Mouse (Mus musculus): ENCODE results near the gene Celsr1. TPM values are rescaled to one million over a fixed set of nuclear protein-coding genes. Genes with fewer than 3 reads are reported as not detected.

Celsr1 gene
- polyA plus RNA-seq, 1 experiment = not detected

DNA sequence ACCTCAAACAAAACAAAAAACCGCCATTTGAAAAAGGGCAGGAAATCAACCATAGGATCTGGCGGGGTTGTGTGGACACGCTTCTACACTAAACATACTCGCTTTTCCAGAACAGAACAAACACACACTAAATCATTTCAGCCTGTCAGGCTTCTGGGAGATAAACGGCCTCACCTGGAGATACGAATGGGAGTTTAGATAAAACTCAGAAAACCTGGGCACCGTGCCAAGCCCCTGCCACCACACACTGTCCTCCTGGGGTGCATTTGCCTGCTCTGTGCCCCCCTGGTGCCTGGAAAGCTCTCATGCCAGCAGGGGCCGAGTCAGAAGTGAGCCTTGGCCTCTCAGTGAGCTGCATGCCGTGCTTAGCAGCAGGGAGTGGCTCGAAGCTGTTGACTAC is 123.6 kb downstream of the Celsr1 start:
- peaks cover 13% of the 10 kb centered on the region for H3K4me1 ChIP-seq (ENCODE audit: control insufficient read depth, insufficient read depth, low read length)
- H3K27ac ChIP-seq (ENCODE audit: insufficient read depth, low read depth, low read length) = no peak overlapping the region
- WGBS = 48% methylated on average over 10 of the region's 10 CpGs
- no peak overlapping the region for H3K4me3 ChIP-seq (ENCODE audit: insufficient read depth, low read depth, low read length)
- TF ChIP-seq CTCF (IDR thresholded peaks at IDR 0.05; ENCODE audit: insufficient read depth, low read depth, low read length) = no peak
- TF ChIP-seq POLR2A (IDR thresholded peaks at IDR 0.05; ENCODE audit: insufficient read depth, low read depth, low read length) = no peak

DNA sequence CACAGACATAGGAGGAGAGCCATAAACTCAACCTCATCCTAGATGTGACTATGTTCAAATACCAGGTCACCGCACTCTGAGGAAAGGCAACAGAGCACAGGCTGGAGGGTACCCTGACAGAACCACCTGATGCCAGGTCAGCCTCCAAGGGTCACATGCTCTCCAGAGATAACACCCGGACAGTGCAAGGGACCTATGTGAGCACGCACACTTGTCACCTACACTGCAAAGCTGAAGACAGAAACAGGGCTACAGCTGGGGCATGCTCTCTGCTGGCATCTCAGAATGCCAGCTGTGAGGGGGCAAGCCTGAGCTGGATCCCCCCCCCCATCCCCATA is 124.1 kb downstream of the Celsr1 start:
- Histone ChIP-seq H3K27ac (ENCODE audit: insufficient read depth, low read depth, low read length) (no peak overlapping the region), H3K4me3 (ENCODE audit: insufficient read depth, low read depth, low read length) (no peak overlapping the region), H3K4me1 (ENCODE audit: control insufficient read depth, insufficient read depth, low read length) (peaks cover 17% of the 10 kb centered on the region)
- WGBS = 69% methylated on average over 3 of the region's 3 CpGs
- TF ChIP-seq POLR2A (IDR thresholded peaks at IDR 0.05; ENCODE audit: insufficient read depth, low read depth, low read length) (no peak), CTCF (IDR thresholded peaks at IDR 0.05; ENCODE audit: insufficient read depth, low read depth, low read length) (no peak)

DNA sequence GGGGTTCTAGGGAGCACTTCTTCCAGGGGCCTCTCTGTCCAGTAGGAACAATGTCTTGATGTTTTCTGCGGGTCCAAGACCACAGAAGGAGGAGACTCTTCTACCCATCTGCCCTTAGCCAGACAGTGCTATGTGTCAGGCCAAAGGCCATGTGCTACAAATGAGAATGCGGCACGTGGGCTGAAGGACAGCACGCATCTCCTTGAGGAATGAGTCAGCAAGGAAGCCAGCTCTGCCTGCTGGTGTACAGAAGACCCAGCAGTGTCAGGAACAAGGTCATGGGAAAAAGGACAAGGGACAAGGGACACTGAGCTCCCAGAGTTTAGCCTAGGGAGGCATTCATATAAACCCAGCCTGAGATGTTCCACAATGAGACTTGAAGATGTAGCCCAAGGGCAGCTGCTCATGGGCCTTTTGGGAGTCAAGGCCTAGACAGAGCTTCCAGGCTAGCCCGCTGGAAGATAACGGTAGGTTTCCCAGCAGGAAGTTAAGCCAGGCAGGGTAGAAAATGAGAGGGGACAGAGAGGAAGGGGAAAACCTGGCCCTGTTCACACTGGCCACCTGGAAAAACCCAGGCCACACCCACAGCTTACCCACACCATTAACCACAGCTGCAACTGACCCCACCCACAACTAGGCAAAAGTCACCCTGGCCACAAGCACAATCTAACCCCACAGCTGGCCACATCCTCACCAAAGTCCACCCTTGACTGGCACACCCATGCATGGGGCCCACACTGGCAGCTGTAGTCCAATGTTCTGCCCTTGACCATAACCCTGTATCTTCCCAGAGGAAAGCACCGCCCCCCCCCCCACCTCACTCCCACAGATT is 124.7 kb downstream of the Celsr1 start:
- TF ChIP-seq CTCF (IDR thresholded peaks at IDR 0.05; ENCODE audit: insufficient read depth, low read depth, low read length) = no peak
- no peak for TF ChIP-seq POLR2A (IDR thresholded peaks at IDR 0.05; ENCODE audit: insufficient read depth, low read depth, low read length)
- Histone ChIP-seq H3K27ac (ENCODE audit: insufficient read depth, low read depth, low read length) (no peak overlapping the region), H3K4me1 (ENCODE audit: control insufficient read depth, insufficient read depth, low read length) (peaks cover 19% of the 10 kb centered on the region), H3K4me3 (ENCODE audit: insufficient read depth, low read depth, low read length) (no peak overlapping the region)
- 86% methylated on average over 7 of the region's 7 CpGs for WGBS

DNA sequence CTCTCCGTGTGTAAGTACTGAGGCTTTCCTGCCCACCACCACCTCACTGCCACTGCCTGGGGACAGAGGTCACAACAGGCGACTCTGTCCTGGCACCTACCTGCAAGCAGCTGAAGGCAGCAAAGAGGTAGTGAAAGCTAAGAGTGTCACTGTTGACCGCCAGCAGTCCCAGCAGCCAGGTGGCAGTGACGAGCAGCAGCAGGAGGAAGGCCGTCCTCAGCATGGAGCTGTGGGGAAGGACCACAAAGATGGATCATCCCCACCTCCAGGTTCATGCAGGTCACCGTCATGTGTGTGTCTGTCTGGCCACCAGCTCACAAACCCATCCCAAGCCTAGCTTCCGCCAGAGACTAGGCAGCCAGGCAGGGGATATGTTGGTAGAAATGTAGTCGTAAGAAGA is 129.8 kb downstream of the Celsr1 start:
- WGBS = 84% methylated on average over 8 of the region's 8 CpGs
- peaks cover 11% of the 10 kb centered on the region; the same call in 1 of the 2 replicates for H3K4me1 ChIP-seq (ENCODE audit: control insufficient read depth, insufficient read depth, low read length)
- TF ChIP-seq POLR2A (IDR thresholded peaks at IDR 0.05; ENCODE audit: insufficient read depth, low read depth, low read length) = no peak
- peak; percentile 22; the same call in 1 of the 2 replicates for TF ChIP-seq CTCF (IDR thresholded peaks at IDR 0.05; ENCODE audit: insufficient read depth, low read depth, low read length)
- no peak overlapping the region for H3K4me3 ChIP-seq (ENCODE audit: insufficient read depth, low read depth, low read length)
- H3K27ac ChIP-seq (ENCODE audit: insufficient read depth, low read depth, low read length) = no peak overlapping the region

DNA sequence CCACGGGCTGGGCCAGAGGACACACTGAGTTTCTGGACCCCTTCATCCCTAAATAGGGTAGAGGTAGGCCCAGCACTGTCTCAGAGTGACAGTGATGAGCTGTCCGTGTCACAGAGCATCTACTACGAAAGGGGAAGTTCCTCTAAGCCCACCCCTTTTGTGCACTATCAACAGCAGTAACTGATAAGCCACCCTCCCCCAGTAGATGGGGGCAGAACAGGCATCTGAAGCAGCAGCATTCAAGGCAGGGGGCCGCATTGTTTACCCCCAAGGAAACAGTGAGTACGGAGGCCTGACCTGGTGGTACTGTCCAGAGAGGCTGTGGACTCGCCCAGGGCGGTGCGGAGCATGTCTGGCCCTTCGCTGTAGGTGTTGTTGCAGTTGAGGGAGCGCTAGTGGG is 131.1 kb downstream of the Celsr1 start:
- 94% methylated on average over 10 of the region's 10 CpGs for WGBS
- Histone ChIP-seq H3K4me1 (ENCODE audit: control insufficient read depth, insufficient read depth, low read length) (peaks cover 12% of the 10 kb centered on the region; the same call in 1 of the 2 replicates), H3K27ac (ENCODE audit: insufficient read depth, low read depth, low read length) (no peak overlapping the region), H3K4me3 (ENCODE audit: insufficient read depth, low read depth, low read length) (no peak overlapping the region)
- no peak for TF ChIP-seq CTCF (IDR thresholded peaks at IDR 0.05; ENCODE audit: insufficient read depth, low read depth, low read length)

DNA sequence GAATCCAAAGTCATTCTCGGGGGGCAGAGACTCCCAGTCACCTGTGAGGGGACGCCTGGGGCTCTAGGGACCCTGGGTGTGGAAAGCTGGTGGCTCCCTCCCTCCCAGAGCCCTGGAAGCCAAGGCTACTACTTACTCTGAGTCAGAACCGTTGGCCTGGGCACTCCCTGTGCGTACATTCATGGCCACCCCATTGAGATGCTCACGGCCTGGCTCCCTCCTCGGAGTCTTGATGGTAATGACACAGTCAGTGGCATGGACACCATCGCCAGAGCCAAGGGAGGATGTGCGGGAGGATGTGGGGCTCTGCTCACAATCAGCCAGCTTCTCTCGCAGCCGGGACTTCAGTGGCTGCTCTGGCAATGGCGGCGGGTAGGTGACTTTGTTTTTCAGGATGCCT is 132.8 kb downstream of the Celsr1 start:
- TF ChIP-seq CTCF (IDR thresholded peaks at IDR 0.05; ENCODE audit: insufficient read depth, low read depth, low read length) = no peak
- no peak for TF ChIP-seq POLR2A (IDR thresholded peaks at IDR 0.05; ENCODE audit: insufficient read depth, low read depth, low read length)
- 77% methylated on average over 12 of the region's 12 CpGs for WGBS
- H3K4me3 ChIP-seq (ENCODE audit: insufficient read depth, low read depth, low read length) = no peak overlapping the region
- no peak overlapping the region for H3K27ac ChIP-seq (ENCODE audit: insufficient read depth, low read depth, low read length)
- peaks cover 22% of the 10 kb centered on the region; the same call in 1 of the 2 replicates for H3K4me1 ChIP-seq (ENCODE audit: control insufficient read depth, insufficient read depth, low read length)

DNA sequence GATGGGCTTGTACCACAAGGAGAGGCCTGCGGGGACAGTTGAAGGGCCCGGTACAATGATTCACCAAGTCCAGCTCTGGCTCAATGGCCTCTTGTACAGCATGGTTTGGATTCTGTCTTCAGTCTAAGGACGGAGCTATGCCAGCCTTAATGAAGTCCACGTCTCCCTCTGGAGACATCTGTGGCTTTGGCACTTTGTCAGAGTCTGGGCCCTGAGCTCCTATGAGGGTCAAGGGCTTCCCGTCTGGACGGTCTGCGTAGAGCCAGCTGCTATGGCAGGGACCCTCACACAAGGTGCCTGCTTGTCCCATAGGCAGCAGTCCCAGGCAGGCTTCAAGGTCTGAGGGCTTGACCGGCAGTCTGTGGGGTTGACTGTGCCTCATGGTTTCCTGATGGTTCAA is 133.3 kb downstream of the Celsr1 start:
- no peak overlapping the region for H3K27ac ChIP-seq (ENCODE audit: insufficient read depth, low read depth, low read length)
- no peak for TF ChIP-seq CTCF (IDR thresholded peaks at IDR 0.05; ENCODE audit: insufficient read depth, low read depth, low read length)
- no peak for TF ChIP-seq POLR2A (IDR thresholded peaks at IDR 0.05; ENCODE audit: insufficient read depth, low read depth, low read length)
- 72% methylated on average over 8 of the region's 8 CpGs for WGBS
- H3K4me3 ChIP-seq (ENCODE audit: insufficient read depth, low read depth, low read length) = no peak overlapping the region
- H3K4me1 ChIP-seq (ENCODE audit: control insufficient read depth, insufficient read depth, low read length) = peaks cover 19% of the 10 kb centered on the region; the same call in 1 of the 2 replicates

DNA sequence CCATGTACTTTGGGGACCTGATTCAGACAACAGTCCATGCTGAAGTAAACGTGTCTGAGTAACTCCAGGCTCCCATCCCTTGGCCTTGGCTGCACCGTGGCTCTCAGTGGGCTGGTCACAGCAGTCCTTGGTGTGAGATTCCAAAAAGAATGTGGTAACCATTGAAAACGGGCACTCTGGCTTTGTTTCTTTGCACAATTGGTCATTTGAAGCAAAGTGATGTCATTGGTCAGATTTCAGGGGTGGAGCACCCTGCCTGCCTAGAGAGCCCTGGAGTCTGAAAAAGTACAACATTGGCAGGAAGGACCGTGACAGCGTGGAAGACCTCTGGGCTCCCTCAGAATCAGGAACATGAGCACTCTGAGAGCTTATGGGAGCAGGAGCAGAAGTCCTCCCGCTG is 134.2 kb downstream of the Celsr1 start:
- Histone ChIP-seq H3K4me3 (ENCODE audit: insufficient read depth, low read depth, low read length) (no peak overlapping the region), H3K27ac (ENCODE audit: insufficient read depth, low read depth, low read length) (no peak overlapping the region), H3K4me1 (ENCODE audit: control insufficient read depth, insufficient read depth, low read length) (peaks cover 14% of the 10 kb centered on the region; the same call in 1 of the 2 replicates)
- TF ChIP-seq CTCF (IDR thresholded peaks at IDR 0.05; ENCODE audit: insufficient read depth, low read depth, low read length) (no peak), POLR2A (IDR thresholded peaks at IDR 0.05; ENCODE audit: insufficient read depth, low read depth, low read length) (no peak)
- WGBS = 42% methylated on average over 6 of the region's 6 CpGs

DNA sequence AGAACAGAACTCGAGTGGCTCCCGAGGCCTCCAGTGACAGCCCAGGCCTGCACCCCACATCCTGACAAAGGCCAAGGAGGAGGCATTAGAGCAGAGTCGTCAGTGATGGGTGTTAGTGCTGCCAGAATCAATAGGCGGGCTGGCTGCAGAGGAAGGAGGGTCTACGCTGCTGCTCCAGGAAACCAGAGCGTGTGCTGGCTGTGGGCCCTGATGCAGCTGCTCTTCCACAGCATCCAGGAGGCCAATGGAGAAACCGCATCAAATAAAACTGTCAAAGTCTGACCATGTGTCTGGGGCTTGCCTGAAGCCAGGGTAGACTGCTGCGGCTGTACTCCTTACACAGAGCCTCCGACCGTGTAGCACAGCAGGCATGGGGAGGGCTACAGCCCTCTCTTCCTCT is 136.5 kb downstream of the Celsr1 start:
- H3K27ac ChIP-seq (ENCODE audit: insufficient read depth, low read depth, low read length) = no peak overlapping the region
- TF ChIP-seq CTCF (IDR thresholded peaks at IDR 0.05; ENCODE audit: insufficient read depth, low read depth, low read length) (no peak), POLR2A (IDR thresholded peaks at IDR 0.05; ENCODE audit: insufficient read depth, low read depth, low read length) (no peak)
- WGBS = 48% methylated on average over 10 of the region's 10 CpGs

More for the DNA sequence above, 136.5 kb downstream of the Celsr1 start:
- Histone ChIP-seq H3K4me3 (ENCODE audit: insufficient read depth, low read depth, low read length) (no peak overlapping the region), H3K4me1 (ENCODE audit: control insufficient read depth, insufficient read depth, low read length) (peaks cover 19% of the 10 kb centered on the region)

Data from olfactory bulb, adult 2 months (tissue).